Mouse (Mus musculus) gastrocnemius, postnatal 4 days (tissue): ENCODE results near the gene Zfp263. TPM values are rescaled to one million over a fixed set of nuclear protein-coding genes. Genes with fewer than 3 reads are reported as not detected.

Experiments used
- DNase-seq, 2 experiments: peaks; one replicate each; pipeline ENCODE4 v3.0.0; 2021 to 2022; ENCODE audit warnings: low spot score in 2 of 2, mixed read lengths in 2 of 2
- long read RNA-seq, 2 experiments: library from polyadenylated mRNA; stranded (forward); transcript quantifications; one replicate each; pipeline ENCODE4 v2.0.0; 2021
- total RNA-seq, 2 experiments: library from RNA; stranded (reverse); gene quantifications; 2 replicates each; pipeline ENCODE4 v1.2.3; 2021

The Zfp263 gene
- total RNA-seq = 10 to 100 TPM; 11.4 to 16.0 TPM
- long read RNA-seq, experiment 1 = 0 reads
- long read RNA-seq, experiment 2, partial matches to known transcripts = 0 of 5 reads
- long read RNA-seq, experiment 2, other reads (novel, unspliced or antisense) = 3 of 5 reads

DNA sequence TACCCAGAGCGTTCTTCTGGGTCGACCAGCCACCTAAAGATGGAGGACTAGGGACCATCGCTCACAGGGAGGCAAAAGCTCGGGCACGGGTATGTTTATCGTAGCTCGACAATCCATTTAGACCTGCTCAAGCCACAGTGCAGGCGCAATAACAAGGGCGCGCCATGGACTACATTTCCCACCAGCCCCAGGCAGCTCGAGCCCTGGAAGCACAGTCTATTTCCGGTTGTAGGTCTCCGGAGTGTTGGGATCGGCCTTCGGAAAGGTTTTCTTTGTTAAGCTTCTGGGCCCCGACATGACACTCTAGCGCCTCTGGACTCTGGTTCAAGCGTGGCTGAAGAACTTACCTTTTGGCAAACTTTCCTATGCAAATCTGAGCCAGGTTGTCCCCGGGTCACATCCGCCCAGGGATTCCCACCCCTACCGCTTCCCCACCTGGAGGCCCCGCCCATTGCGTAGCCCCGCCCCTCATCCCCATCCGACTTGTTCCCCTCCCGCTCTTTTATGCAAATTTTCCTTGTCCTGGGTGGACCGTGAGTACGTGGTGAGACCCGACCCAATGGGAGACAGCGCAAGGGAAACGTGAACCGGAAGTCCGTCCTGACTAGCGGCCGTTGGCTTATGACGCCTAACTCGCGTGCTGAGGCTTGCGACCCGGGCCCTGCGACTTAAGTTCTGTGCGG lies at the start of gene Zfp263:
Zfp263 (plus strand) TSS at position 591 of the 683 bp plus-strand sequence.
- DNase-seq = peak; percentile 74 to 88

DNA sequence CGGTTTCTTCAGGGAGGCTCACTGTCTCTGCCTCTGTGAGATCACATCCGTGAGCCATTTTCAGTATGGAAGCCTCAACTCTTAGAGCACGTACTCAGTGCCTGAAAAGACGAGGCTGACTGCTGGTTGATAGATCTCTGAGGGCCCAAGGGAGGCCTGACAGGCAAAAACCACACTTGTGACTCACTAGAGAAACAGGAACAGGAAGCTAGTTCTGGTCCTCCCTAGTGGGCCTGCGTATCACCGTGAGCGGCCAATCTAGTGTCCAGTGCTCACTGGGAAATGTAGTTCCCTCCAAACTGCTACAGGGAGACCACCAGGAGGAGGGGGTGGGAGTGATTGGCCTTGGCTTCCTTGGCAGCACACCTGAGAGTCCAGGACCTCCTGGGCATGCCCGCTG lies 44.6 kb upstream of the Zfp263 start:
- DNase-seq = no peak

DNA sequence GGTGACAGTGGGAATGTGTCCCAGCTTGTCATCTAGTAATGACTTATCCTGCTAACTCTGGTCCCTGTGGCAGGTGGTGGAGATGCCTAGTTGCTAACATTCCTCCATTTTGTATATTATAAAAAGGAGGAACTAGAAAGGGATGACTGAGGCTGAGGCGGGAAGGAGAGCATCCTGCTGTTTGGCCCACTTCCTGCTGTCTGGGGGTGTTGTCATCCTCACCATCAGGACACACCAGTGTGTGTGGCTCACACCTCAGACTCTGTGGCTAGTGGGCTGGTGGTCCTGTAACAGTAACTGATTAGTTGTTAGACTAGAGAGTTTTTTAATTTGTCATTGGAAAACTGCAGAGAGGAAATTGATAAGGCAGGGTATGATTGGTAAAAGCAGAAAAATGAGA lies 43.0 kb upstream of the Zfp263 start:
- DNase-seq = no peak

DNA sequence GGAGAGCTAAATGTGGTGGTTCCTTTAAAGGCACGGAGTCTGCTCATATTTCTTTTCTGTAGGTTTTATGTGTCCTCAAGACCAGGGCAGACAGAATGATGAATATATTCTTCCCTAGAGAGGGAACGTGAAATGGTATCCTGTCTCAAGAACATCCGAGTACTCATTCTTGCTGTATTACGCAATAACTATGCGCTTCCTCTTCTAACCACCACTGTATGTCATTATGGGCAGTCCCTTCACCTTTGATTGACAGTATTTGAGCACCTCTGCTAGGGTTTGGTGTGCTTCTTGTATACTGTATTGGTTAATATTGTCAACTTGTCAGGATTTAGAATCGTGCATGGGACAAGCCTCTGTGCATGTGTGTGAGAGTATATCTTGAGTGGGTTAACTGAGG lies 37.2 kb upstream of the Zfp263 start:
- no peak for DNase-seq

DNA sequence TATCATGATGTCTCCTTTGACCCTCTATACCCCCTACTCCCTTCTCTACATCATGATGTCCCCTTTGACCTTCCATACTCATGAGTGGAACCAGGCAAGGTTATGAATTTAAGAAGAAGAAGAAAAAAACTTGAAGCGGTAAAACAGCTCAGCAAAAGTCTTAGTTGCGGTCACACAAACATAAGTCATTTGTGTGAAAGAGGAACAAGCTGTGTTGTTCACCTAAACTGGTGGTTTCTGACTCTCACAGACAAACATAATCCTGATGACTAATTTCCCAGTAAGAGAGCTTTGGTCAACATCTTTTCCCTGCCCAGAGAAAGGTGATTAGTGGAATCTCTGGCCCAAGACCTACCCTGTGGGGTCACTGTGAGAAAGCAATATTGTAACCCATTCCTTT lies 29.2 kb upstream of the Zfp263 start:
- no peak for DNase-seq

DNA sequence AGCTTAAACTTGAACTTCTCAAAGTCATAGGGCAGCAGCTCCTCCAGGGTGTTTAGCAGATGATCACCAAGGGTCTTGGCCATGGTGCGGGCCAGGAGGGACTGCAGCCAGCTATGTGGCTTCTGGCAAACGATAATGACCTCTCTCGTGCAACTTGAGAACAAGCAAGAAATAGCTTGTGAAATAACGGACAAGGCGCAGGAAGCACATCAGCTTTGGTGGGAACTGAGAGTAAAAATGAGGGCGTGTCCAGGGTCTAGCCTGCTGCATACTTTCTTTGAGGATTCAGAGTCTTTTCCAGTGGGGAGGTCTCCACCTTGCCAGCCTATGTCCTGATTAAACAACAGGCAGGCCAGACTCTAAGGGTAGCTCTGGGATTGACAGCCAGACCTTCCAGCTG lies 25.9 kb upstream of the Zfp263 start, which contains the start of gene Mefv:
Mefv (minus strand) TSS at position 118 of the 400 bp plus-strand sequence.
- no peak for DNase-seq

DNA sequence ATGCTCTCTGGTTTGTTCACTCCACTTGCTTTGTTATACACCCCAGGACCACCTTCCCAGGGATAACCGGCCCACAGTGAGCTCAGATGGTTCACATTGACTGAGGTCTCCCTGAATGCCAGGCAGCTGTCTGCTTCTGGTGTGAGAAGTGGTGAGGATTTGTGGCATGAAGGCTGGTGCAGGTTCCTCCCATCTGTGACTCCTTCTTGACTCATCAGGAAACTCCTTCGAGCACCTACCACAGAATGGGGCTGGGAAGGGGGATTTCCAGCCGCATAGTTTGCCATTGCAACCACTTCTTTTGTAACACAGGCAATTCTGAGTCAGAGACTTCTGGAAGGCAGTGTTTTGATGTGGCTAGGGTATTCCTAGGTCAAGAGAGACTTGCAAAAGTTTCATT lies 20.7 kb upstream of the Zfp263 start:
- no peak for DNase-seq

DNA sequence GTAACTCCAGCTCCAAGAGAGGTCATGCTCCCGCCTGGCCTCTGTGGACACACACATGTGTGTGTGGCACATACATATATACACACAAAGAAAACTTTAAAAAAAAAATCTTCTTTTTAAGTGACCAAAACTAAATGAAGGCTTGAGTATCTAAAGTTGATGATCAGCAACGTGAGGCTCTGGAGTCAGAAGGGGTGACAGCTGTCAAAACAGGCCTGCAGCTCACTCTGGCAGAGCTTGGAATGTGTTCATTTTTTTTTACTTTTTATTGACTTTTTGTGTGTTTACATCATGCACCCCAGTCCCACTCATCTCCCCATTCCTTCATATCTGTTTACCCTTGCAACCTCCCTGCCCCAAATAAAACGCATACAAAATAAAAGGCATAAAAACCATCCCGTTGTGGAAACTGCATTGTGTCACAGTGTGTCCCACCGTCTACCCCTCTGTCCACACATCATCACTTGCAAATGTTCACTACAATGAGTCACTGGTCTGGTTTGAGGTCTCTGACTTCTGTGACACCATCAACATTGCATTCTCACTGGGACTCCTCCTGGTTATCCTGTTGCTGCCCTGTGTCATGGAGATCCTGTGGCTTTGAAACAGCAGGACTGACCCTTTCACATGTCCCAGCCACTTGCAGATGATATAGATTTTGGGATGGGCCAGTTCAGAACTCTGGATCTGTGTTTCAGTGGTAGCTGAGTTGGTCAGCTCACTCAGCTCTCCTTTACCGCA lies 15.7 kb upstream of the Zfp263 start:
- no peak for DNase-seq

DNA sequence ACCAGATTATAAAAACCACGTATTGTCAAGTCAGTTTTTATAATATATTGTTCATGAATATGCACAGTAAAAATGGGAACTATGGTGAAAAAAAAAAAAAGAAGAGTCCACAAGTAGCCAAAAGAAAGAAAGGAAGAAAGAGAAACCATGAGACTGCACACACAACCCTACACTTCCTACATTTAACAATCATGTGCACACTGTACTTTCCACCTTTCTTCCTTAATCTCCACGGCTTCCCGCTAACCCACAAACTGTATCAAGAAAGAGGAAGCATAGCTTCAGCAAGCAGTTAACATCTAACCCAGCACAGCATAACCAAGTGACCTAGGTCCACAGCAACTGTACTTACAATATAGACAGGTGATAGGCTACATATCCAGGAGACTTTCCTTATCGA lies 11.3 kb upstream of the Zfp263 start:
- no peak for DNase-seq

DNA sequence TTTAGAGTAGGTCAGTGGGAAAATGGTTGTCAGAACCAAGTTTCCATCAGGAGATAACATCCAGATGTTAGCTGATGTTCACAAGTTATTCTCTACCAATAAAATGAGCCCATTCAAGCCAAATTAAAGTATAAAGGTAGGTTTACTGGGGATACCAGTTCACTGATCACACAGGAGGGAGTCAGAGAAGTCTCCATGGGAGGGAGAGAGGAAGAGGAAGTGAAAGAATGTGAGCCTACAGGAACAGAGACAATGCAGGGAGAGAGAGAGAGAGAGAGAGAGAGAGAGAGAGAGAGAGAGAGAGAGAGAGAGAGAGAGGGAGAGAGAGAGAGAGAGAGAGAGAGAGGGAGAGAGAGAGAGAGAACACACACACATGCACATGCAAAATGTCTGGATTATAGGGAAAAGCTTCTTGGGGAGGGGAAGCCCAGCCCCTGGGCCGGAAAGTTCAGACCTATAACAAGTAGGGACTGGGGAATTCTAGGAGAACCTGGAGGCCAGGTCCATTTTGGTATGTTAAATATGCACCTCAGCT lies 10.6 kb upstream of the Zfp263 start:
- DNase-seq = no peak

DNA sequence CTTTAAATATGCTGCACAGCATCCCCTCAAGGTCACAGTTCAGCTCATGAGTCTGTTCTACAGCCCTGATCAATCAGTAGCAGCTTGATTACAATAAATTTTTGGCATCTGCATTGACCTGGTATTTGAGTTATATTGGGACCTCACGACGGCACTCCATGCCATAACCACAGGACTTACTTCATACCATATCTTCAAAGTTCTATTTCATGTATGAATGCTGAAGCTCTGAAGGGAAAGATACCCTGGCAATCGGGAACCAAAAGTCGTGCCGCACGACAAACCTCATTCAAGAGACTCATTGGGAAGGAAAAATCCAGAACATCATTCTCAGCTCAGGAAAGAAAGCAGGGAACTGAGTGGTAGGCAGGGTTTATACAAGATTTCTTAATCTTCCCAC lies 1.4 kb upstream of the Zfp263 start:
- no peak for DNase-seq

DNA sequence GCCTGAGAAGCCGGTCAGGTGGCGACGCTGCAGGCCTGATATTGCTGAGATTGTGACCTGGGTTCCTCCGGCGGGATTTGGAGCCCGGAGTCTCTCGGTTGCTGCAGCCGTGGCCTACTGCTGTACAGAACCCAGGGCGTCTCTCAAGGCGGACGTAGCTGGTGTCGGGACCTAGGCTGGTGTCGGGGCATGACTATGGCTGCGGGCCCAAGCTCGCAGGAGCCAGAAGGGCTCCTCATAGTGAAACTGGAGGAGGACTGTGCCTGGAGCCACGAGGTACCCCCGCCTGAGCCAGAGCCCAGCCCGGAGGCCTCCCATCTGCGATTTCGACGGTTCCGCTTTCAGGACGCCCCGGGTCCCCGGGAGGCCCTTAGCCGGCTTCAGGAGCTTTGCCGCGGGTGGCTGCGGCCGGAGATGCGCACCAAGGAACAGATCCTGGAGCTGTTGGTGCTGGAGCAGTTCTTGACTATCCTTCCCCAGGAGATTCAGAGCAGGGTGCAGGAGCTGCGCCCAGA lies 350 bp downstream of the Zfp263 start:
- peak in 1 of 2 experiments; percentile 37 for DNase-seq

DNA sequence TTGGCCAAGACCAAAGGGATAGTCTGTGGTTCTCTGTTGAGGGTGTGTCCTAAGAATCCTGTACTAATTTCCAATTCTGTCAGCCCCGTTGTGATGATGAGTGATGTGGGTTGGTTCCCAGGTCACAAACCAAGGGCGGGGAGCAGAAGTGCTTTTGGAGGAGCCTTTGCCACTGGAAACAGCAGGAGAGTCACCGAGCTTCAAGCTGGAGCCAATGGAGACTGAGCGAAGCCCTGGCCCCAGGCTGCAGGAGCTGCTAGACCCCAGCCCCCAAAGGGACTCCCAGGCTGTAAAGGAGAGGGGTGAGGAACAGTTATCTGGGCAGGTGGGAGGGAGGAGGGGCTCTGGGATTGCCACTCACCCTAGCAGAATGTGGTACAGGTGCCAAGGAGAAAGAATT lies 1.8 kb downstream of the Zfp263 start:
- DNase-seq = no peak

DNA sequence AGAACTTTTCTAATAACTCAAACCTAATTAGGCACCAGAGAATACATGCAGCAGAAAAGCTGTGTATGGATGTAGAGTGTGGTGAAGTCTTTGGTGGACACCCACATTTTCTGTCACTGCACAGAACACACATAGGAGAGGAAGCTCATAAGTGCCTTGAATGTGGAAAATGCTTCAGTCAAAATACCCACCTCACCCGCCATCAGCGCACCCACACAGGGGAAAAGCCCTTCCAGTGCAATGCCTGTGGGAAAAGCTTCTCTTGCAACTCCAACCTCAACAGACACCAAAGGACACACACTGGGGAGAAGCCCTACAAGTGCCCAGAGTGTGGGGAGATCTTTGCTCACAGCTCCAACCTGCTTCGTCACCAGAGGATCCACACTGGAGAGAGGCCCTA lies 5.1 kb downstream of the Zfp263 start:
- no peak for DNase-seq

DNA sequence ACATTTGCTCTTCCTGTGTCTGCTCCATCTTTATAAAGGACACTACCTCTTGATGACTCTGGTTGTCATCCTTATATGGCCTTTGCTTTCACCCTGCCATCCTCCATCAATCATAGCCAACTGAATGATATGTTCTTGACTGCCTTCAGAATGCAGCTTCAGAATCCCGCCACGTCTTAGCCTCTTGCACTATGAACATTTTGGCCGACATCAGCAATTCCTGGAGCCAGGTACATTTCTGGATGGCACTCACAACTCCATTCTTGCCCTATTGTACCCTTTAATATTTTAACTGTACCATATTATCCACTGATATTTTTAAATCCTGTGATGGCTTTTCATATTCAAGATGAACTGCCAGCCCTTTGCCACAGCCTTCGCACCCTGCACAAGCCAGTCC lies 27.7 kb downstream of the Zfp263 start:
- DNase-seq = no peak

DNA sequence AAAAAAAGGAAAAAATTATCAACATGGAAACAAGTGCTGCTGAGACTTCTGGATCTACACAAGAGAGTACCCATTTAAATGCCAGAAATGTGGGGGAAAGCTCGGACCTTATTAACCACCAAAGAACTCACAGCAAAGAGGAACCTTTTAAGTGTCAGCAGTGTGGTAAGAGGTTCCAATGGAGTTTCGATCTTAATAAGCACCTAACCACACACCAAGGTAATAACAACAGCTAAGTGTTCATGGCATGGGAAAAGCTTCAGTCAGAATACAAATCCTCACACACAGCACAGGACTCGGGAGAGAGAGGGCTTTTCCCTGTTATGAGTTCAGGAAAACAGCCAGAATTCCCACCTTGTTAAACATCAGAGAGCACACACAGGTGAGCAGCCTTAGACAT lies 32.5 kb downstream of the Zfp263 start:
- no peak for DNase-seq

DNA sequence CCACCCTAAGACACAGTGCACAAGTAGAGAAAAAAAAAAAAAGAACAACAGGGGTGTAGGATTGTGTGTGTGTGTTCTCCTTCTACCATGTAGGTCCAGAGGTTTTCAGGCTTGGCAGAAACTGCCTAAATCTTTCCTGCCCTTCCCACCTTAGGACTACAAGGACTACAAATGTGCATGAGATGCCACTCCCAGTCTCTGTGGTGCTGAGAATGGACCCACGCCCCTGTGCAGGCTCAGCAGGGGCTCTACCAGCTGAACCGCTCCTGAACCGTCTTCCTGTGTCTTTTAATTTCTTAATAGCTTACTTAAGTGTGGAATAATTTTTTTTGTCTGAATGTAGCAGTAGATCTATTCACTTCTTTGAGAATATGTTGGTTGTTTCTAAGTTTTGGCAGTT lies 34.1 kb downstream of the Zfp263 start:
- no peak for DNase-seq

DNA sequence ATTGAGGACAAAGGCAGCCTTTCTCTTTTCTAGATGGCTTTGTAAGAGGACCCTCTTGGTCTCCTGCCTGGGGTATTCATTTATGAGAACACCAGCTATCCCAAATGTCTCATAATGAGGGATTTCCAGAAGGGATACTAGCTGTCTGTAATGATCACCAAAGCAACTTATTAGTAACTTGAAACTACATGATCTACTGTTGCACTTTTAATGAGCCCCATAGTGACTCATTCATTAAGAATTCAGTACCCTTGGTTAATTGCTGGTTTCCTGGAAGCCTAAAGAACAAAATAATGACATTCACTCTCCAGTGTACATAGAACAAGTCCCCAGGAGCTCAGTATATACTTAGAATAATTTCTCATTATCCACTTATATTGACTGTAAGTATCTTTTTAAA lies 37.3 kb downstream of the Zfp263 start:
- DNase-seq = no peak

DNA sequence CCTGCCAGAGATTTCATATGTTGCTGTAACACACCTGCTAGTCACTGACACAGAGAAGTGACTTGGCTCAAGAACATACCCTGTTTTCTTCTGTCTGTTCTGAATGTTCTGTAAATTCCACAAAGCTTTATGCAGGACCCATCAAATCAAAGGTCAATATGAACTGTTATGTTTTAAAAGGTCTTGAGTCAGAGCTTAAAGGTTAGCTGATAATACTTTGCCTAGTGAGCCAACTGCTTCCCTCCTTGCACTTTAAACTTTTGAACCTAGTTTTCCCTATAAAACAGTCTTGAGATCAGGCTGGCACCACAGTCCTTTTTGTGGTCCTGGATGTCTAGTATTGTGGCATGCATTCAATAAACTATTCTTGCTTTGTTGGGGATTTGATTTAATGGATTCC lies 44.5 kb downstream of the Zfp263 start:
- no peak for DNase-seq
